Mouse (Mus musculus) adrenal gland, postnatal 25 days (tissue): ENCODE data around the gene Ugt1a6a. TPM values are rescaled to one million over a fixed set of nuclear protein-coding genes. Genes with fewer than 3 reads are reported as not detected.

Source experiments
- total RNA-seq: library from RNA; stranded (reverse); gene quantifications from 2 replicates; pipeline ENCODE4 v1.2.3, GENCODE M21; 2021

The Ugt1a6a gene
- total RNA-seq, 1 experiment from 2014 or later = 8.0 TPM

Other genes starting within 250 kb of the Ugt1a6a start
- 24.4 and 32.9 TPM in 2 replicates for gene Usp40, start 126.3 kb upstream of the Ugt1a6a start, total RNA-seq
- not detected in 2 replicates for gene Ugt1a10, start 79.4 kb upstream of the Ugt1a6a start, total RNA-seq
- gene Ugt1a9, start 64.0 kb upstream of the Ugt1a6a start, total RNA-seq = 0.67 TPM in 1 of 2 replicates, not detected in the other
- not detected in 2 replicates for gene Ugt1a8, start 47.0 kb upstream of the Ugt1a6a start, total RNA-seq
- 0.61 and 1.4 TPM in 2 replicates for gene Ugt1a7c, start 39.7 kb upstream of the Ugt1a6a start, total RNA-seq
- 5.5 and 7.0 TPM in 2 replicates for gene Ugt1a6b, start 31.6 kb upstream of the Ugt1a6a start, total RNA-seq
- gene Ugt1a5, start 31.2 kb downstream of the Ugt1a6a start, total RNA-seq = 0.58 TPM in 1 of 2 replicates, not detected in the other
- gene Ugt1a2, start 65.8 kb downstream of the Ugt1a6a start, total RNA-seq = 0.21 TPM in 1 of 2 replicates, not detected in the other
- 3.4 and 5.9 TPM in 2 replicates for gene Dnajb3, start 71.0 kb downstream of the Ugt1a6a start, total RNA-seq
- 27.4 and 28.3 TPM in 2 replicates for gene Ugt1a1, start 77.2 kb downstream of the Ugt1a6a start, total RNA-seq
- gene Mroh2a, start 92.2 kb downstream of the Ugt1a6a start, total RNA-seq = 0.33 TPM in 1 of 2 replicates, not detected in the other
- gene Hjurp, start 142.8 kb downstream of the Ugt1a6a start, total RNA-seq = 58.4 and 64.0 TPM in 2 replicates
- not detected in 2 replicates for gene Trpm8, start 142.9 kb downstream of the Ugt1a6a start, total RNA-seq